Mouse (Mus musculus): ENCODE results near the gene Selenoh. TPM values are rescaled to one million over a fixed set of nuclear protein-coding genes. Genes with fewer than 3 reads are reported as not detected.
"Not testable (repeated sequence)": the region's sequence is repeated elsewhere in the genome, so short reads cannot be mapped to it uniquely, and the experiment has no call there.

Gene Selenoh
- 100 to 1,000 TPM; 152 to 184 TPM for polyA plus RNA-seq (2017; shearing (Covaris generic))

GRCm38 (mm10) chr2:84670569-84670933, at the start of gene Selenoh:
Selenoh (minus strand) TSS chr2:84670770.
- peak; percentile 100 for ATAC-seq

DNA sequence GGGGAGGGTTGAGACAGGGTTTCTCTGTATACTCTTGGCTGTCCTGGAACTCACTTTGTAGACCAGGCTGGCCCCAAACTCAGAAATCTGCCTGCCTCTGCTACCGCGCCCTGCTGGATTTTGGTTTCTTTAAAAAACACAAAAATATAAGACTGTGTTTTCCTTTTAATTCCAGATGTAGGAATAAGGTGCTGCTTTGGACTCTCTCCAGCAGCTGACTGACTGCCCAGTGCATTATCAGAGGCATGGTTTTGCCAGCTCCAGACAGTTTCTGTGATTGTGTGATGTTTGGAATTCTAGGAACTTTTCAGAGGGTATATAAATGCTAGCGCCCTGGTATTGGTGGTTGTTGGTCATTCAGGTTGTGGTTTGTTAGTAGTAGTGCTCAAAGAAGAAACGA, 46.8 kb upstream of the Selenoh start:
- no peak for ATAC-seq

DNA sequence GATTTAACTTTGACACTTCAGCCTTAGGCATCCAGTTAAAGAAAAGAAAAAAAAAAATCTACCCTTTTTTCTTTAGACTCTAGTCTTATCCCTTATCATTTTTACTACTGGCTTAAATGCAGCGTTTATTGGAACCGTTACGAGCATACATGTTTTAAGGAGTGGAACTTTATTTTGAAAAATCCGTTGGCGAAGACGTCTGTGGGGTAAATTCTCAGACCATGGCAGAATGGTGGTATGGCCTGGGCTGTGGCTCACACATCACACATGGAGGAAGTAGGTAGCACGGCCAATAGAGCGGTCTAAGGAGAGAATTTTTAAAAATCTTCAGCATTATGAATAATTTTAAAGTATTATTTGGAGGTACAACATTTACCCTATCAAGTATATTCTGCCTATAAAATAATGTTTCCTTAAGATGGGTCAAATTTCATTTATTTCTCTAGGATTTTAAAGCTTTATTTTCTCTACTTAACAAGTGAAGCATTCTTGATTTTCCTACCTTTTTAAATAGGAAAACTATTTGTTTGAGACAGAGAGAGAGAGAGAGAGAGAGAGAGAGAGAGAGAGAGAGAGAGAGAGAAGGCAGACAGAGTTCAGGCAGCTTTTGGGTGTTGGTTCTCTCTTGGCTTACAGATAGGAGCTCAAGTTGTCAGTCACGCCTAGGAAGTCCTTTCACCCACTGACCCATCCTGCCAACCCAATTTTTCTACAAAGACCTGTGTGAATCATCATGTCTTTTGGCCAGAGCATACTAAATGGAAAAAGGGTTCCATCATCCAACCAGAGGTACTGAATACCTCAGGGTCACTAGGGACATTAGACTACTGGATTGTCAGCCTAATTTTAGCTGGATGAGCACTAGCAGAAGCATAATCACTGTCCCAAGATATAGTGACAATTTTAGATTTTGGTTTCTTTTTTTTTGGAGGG, 46.1 kb upstream of the Selenoh start:
- ATAC-seq = no peak

GRCm38 (mm10) chr2:84715562-84716361, 45.2 kb upstream of the Selenoh start:
- ATAC-seq = peak; percentile 87

DNA sequence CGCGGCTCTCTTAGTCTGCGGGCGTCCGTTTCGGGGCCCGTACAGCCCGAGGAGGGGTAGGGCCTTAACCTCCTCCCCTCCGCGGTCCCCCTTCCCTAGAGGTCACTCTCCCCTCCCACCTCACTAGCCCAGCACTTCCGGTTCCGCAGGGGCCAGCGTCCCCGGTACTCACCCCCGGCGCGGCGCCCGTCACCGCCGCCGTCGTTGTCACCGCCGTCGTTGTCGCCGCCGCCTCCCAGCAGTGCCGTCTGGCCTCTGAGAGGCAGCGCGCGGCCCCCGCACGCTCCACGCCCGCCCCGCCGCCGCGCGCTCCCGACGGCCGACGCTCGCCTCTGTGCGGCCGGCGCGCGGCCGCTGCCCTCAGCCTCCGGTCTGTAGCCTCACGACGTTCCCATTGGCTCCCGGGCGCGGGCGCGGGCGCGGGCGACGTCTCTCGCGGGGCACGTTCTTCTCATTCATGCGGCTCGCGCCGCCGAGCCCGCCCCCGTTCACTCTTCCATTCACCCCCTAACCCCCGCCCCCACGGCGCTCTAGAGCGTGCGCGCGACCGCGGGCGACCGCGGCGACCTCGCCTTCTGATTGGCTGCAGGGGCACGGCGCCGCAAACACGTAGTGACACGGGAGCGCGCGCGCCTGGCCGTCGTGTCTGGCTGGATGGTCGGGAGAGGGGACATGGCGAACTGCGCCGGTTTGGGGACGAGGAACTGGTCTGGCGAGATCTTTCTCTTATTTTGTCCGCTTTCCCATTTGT, 44.4 kb upstream of the Selenoh start, which contains the start of gene Zdhhc5:
Gene Zdhhc5 (minus strand): TSS at position 370 of the 751 bp plus-strand sequence.
- ATAC-seq = peak; percentile 74

- ATAC-seq = peak; percentile 2
These were observed 43.8 kb upstream of the Selenoh start for GRCm38 (mm10) chr2:84714422-84714810.

GRCm38 (mm10) chr2:84711898-84712297, 41.3 kb upstream of the Selenoh start:
- no peak for ATAC-seq

GRCm38 (mm10) chr2:84707523-84707922, 37.0 kb upstream of the Selenoh start:
- ATAC-seq = no peak

GRCm38 (mm10) chr2:84705295-84705694, 34.7 kb upstream of the Selenoh start:
- no peak for ATAC-seq

DNA sequence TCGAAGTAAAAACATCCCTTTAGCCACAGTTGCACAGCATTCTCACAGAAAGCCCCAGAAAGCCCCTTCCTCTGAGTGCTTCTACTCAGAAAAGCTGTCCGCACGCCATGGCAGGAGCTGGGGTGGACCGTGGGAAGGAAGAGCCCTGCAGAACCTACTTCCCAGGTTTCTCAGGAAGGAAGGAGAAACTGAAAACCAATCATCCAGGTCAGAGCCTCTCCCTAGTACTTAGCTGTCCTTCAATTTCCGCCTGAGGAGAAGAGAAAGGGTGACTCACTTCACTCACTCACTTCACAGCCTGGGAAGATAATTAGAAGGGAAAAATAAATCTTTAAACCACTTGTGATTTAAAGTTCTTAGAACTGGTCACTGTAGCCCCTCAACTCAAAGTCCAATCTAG, 33.8 kb upstream of the Selenoh start:
- no peak for ATAC-seq

- no peak for ATAC-seq
These were observed 32.9 kb upstream of the Selenoh start for GRCm38 (mm10) chr2:84703497-84703896.

GRCm38 (mm10) chr2:84695007-84695695, 24.6 kb upstream of the Selenoh start:
- no peak for ATAC-seq

DNA sequence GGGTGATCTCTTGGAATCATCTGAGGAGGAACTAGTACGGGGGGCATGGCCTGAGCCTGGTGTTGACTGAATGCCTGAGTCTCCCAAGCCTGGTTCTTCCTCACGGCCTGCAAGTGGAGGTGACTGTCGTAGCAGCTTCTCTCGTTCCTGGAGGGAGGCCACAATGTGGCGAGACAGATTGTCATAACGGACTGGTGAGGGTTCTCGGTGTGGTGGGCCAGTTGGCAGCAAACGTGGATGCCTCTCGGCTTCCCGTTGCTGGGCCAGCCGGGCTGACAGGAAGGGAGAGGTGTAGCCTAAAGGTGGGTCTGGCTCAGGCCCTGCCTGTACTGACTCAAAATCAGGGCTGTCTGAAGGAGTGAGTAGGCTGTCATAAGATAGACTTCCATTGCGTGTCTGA, 19.5 kb upstream of the Selenoh start:
- ATAC-seq = no peak

DNA sequence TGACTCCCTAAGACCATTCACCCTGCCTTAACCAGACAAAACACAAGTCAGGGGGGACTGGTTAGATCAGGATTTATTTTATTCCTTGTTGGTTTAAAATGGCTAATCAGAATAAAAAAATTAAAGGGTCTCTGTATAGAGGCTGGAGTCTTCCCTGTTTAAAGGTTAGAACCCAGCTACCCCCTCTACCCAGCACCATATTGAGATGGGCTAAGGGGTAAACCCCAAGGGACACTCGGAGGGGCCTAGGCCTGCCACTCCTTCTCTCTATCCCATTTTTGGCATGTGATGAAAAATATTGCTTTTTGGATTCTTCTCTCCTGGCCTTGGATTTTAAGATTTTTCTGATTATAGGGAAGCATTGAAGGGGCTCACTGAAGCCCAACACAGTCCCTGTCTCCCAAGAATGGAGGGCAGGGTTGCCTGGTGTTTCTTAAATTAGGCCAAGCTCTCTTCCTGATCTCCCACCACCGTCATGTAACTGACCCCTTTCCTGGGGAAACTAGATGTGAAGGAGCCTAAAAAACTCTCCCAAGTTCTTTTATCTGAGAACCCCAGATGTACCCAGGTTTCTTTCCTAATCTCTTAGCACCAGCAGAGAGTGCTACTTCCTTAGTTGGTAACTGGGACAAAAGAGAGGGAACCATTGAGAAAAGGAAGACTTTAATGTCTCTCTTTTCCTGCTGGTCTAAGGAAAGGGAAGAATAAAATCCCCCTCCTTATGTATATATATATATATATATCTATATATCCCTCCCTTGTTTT, 17.7 kb upstream of the Selenoh start:
- no peak for ATAC-seq

DNA sequence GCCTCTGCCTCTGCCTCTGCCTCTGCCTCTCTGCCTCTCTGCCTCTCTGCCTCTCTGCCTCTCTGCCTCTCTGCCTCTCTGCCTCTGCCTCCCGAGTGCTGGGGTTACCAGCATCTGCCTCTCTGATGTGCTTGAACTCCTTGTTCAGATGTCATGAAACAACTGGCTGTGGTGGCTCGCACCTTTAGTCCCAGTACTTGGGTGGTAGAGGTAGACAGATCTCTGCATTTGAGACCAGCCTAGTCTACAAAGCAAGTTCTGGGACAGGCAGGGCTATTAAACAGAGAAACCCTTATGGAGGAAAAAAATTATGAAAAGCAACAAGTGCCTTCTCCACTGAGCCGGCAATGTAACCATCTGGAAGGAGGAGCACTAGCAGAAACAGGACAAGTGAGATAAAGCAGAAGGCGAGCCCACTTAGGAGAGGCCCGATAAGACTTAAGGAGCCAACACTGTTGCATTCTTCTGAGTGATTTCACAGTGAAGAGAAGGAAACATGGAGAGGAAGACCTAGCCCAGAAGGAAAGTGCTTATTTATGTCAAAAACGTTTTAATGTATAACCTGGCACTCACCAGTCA, 12.1 kb upstream of the Selenoh start:
- no peak for ATAC-seq

DNA sequence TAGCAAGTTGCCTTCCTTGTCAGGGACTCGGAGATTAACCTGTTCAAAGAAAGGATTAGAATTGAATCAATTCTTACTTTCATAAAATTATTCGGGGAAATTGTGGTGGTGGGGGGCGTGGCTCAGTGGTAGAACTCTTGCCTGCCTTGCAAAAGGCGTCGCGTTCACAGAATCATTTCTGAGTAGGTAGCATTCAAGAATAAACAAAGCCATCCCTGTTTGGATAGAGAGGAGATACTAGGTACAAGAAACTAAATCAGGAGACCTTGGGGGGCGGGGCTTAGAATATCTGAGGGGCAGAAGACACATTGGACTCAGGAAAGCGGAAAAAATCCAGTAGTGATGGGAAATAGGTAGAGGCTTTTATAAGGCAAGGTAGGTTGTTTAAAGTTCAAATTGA, 8.4 kb upstream of the Selenoh start, which contains the start of gene Tmx2:
Gene Tmx2 (minus strand): TSS at position 125 of the 400 bp plus-strand sequence.
- ATAC-seq = no peak

DNA sequence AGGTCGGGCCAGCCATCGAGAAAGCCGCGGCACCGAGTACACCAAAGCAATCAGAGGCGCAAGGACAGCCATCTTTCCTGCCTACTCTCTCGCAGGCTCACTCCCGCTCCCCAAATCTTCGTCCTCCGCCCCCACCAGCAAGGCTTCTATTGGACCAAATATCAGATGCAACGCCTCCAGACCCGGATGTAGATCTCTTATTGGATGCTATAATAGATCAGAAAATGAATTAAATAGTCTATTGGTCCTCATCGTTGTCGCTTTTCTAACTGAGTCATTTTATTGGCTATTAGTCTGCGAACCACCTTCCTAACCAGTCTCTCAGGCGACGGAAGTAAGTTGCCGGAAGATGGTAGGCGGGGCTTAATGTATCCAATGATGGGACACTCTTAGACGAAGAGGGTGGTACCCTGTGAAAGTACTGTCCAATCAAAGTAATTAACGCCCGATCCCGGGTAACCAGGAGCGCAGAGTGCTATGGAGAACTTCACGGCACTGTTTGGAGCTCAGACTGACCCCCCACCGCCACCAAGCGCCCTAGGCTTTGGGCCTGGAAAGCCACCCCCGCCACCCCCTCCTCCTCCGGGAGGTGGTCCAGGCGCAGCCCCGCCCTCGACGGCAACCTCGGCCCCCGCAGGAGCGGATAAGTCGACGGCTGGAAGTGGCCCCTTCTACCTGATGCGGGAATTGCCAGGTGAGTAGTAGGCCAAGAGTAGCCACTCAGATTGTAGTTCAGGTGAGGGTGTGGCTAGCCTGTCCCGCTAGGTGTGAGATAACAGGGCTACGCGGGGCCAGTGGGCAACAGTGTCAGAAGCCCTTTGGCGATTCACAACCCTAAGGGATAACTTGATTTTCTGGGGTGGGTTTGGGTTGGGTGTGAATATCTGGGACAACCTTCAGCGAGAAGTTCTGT, 7.7 kb upstream of the Selenoh start, which contains the start of the genes Gm28635 and Med19:
Gene Gm28635 (minus strand): TSS at position 74 of the 913 bp plus-strand sequence.
Gene Med19 (plus strand): TSS at position 435 of the 913 bp plus-strand sequence.
- ATAC-seq = peak; percentile 98

- peak; percentile 1 for ATAC-seq
These were observed 6.8 kb upstream of the Selenoh start for GRCm38 (mm10) chr2:84677270-84677967.

GRCm38 (mm10) chr2:84671535-84671934, 965 bp upstream of the Selenoh start:
- ATAC-seq = not testable (repeated sequence)
